Mouse (Mus musculus) A20 (cell line): ENCODE data around the gene Rtl6.
A peak's percentile ranks its signal among the peaks of the same experiment; 100 is the strongest.

ENCODE experiments used
- DNase-seq: peaks from one replicate; pipeline ENCODE4 v3.0.0-alpha.2; 2011; ENCODE audit warnings: low read depth, low spot score

Rtl6 gene

GRCm38 (mm10) chr15:84537117-84537516, 20.5 kb downstream of the Rtl6 start:
- peak; percentile 92 for DNase-seq

GRCm38 (mm10) chr15:84536611-84537010, 21.0 kb downstream of the Rtl6 start:
- DNase-seq = no peak

GRCm38 (mm10) chr15:84535953-84536352, 21.7 kb downstream of the Rtl6 start:
- DNase-seq = peak; percentile 70

GRCm38 (mm10) chr15:84532211-84532610, 25.4 kb downstream of the Rtl6 start:
- no peak for DNase-seq

GRCm38 (mm10) chr15:84531535-84531934, 26.1 kb downstream of the Rtl6 start:
- DNase-seq = no peak

GRCm38 (mm10) chr15:84526921-84527320, 30.7 kb downstream of the Rtl6 start:
- no peak for DNase-seq

- no peak for DNase-seq
These were observed 32.3 kb downstream of the Rtl6 start for GRCm38 (mm10) chr15:84525222-84525883.

GRCm38 (mm10) chr15:84522953-84523689, 34.5 kb downstream of the Rtl6 start:
- DNase-seq = no peak

- DNase-seq = no peak
These were observed 36.1 kb downstream of the Rtl6 start for GRCm38 (mm10) chr15:84521486-84521885.

- no peak for DNase-seq
These were observed 39.1 kb downstream of the Rtl6 start for GRCm38 (mm10) chr15:84518540-84518939.

GRCm38 (mm10) chr15:84512626-84513296, 44.9 kb downstream of the Rtl6 start:
- DNase-seq = peak; percentile 67

GRCm38 (mm10) chr15:84509981-84510380, 47.6 kb downstream of the Rtl6 start:
- no peak for DNase-seq

GRCm38 (mm10) chr15:84509161-84509560, 48.5 kb downstream of the Rtl6 start:
- no peak for DNase-seq

GRCm38 (mm10) chr15:84506026-84506425, 51.6 kb downstream of the Rtl6 start:
- no peak for DNase-seq

GRCm38 (mm10) chr15:84504895-84505294, 52.7 kb downstream of the Rtl6 start:
- no peak for DNase-seq
